Mouse (Mus musculus) activated CD4-positive, CD25-positive, alpha-beta regulatory T cell (primary cell): Measurements from ENCODE around the gene Arhgef16. TPM values are rescaled to one million over a fixed set of nuclear protein-coding genes. Genes with fewer than 3 reads are reported as not detected.

ENCODE experiments used
- polyA plus RNA-seq, 2 experiments: library from polyadenylated mRNA; unstranded; fragments of 100-300 nt; shearing (Covaris generic); gene quantifications; one replicate each; pipeline ENCODE4 v1.2.1; 2017

Arhgef16 gene
- under 1 TPM; 0.29 to 0.54 TPM for polyA plus RNA-seq

DNA sequence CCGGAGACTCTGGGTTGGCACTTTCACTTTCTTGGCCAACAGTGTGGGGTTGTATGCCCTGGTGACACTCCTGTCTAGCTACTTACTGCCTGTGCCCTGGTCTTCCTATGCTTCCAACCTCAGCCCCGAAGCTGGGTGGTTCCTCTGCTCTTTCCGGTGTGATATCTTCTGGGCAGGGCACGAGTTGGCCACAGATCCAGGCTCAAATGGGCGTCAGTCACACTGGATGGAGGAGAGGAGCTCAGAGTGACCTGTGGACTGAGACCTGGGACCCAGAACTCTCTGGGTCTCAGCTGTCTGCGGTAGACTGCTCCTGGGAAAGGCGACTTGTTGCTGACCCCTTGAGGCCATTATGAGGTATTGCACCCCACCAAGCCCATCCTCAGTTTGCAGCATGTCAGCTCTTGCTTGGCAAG, at the start of gene Arhgef16:
TSS of gene Arhgef16 (minus strand) at position 211 of the 416 bp plus-strand sequence.

DNA sequence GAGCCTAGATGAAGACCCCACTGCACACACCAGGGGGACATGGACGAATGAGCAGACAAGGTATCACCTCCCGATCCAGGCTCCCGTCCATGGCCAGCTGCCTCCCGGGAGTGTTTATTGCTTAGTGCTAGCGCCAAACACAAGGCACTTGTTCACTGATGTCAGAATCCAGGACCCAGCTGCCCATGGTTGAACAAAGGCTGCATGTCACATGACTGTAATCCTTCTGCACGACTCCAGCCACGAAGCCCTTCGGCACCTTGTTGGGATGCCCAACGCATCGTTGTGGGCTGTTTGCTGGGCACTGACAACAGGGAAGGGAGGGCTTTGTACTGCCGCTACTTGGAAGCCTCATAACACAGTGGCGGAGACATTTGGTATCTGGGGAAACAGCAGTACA, 34.3 kb upstream of the Arhgef16 start, which contains the start of gene B230104I21Rik:
TSS of gene B230104I21Rik (plus strand) at position 367 of the 400 bp plus-strand sequence.

Other genes starting within 250 kb of the Arhgef16 start
- under 1 TPM; 0.25 to 0.74 TPM for gene Trp73, start 161.5 kb downstream of the Arhgef16 start, polyA plus RNA-seq
- gene Wrap73, start 159.3 kb downstream of the Arhgef16 start, polyA plus RNA-seq = 10 to 100 TPM; 31.6 to 44.9 TPM
- 100 to 1,000 TPM; 311 to 335 TPM for gene Tprgl, start 141.0 kb downstream of the Arhgef16 start, polyA plus RNA-seq
- gene Megf6, start 130.9 kb downstream of the Arhgef16 start, polyA plus RNA-seq = not detected
- not detected for gene B230104I21Rik, start 34.5 kb upstream of the Arhgef16 start, polyA plus RNA-seq